Mouse (Mus musculus) neural tube, embryonic 13.5 days (tissue): ENCODE measurements around the gene Gm20878. TPM values are rescaled to one million over a fixed set of nuclear protein-coding genes. Genes with fewer than 3 reads are reported as not detected.
"Not testable (repeated sequence)": the region's sequence is repeated elsewhere in the genome, so short reads cannot be mapped to it uniquely, and the experiment has no call there.

Experiments used
- ATAC-seq: fragments of 200-750 bp; cut with Nextera tagmentation; 2 replicates; pipeline ENCODE4 v1.8.0; 2017; ENCODE audit warnings: low read depth, mild to moderate bottlenecking, moderate TSS enrichment, moderate library complexity
- H3K27ac ChIP-seq: fragments of 300-500 bp; sonication (generic); replicated peaks from 2 replicates; pipeline ENCODE4 v1.5.1; 2015; ENCODE audit warnings: moderate library complexity, mild to moderate bottlenecking, inconsistent platforms
- H3K27me3 ChIP-seq: fragments of 300-500 bp; sonication (generic); 2 replicates; pipeline ENCODE4 v1.6.1; 2015; ENCODE audit warnings: mild to moderate bottlenecking, inconsistent platforms
- H3K36me3 ChIP-seq: fragments of 300-500 bp; sonication (generic); 2 replicates; pipeline ENCODE4 v1.6.1; 2015; ENCODE audit warnings: mild to moderate bottlenecking, inconsistent platforms
- H3K4me1 ChIP-seq: fragments of 300-500 bp; sonication (generic); replicated peaks from 2 replicates; pipeline ENCODE4 v1.6.1; 2015; ENCODE audit warnings: inconsistent platforms
- H3K4me2 ChIP-seq: fragments of 300-500 bp; sonication (generic); 2 replicates; pipeline ENCODE4 v1.6.1; 2015; ENCODE audit warnings: inconsistent platforms, mild to moderate bottlenecking, moderate library complexity
- H3K4me3 ChIP-seq: fragments of 300-500 bp; sonication (generic); 2 replicates; pipeline ENCODE4 v1.5.1; 2015; ENCODE audit warnings: mild to moderate bottlenecking, inconsistent platforms
- H3K9ac ChIP-seq: fragments of 300-500 bp; sonication (generic); 2 replicates; pipeline ENCODE4 v1.6.1; 2015; ENCODE audit warnings: moderate library complexity, mild to moderate bottlenecking, inconsistent platforms
- H3K9me3 ChIP-seq: fragments of 300-500 bp; sonication (generic); 2 replicates; pipeline ENCODE4 v1.6.1; 2016; ENCODE audit warnings: inconsistent platforms
- WGBS: fragments of 180-500 bp; shearing (Covaris S2); methylation state at CpG from one replicate; pipeline ENCODE4 v1.1.7; 2015; 5-methylcytosine and 5-hydroxymethylcytosine counted together
- polyA plus RNA-seq: library from polyadenylated mRNA; unstranded; fragments of >200 nt; fragmentation: Nextera tagmentation; extraction: Ambion mirVana; gene quantifications from 2 replicates; pipeline ENCODE4 v1.2.1, GENCODE M21; 2015

Gene Gm20878
- polyA plus RNA-seq = 7.0 and 7.8 TPM in 2 replicates

DNA sequence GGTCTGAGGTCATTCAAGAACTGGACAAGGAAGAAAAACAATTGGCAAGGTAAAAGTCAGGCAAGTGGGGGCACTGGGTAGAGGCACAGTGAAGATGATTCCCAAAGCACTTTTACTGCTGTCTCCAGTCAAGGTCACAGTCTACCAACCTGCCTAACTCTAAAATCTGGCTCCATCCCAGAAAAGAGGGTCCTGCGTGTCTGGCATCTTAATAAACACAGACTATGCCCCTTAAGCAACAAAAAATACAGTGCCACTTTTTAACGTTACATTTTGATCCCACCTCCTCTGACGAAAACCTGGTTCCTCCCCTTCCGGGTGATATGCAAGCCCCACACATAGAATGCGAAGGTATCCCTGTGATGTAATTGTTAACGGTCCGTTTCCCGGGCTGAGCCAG is at the start of gene Gm20878:
Gm20878 (plus strand) TSS at position 301 of the 400 bp plus-strand sequence.
- not testable (repeated sequence) for H3K9me3 ChIP-seq, H3K4me3 ChIP-seq, H3K27me3 ChIP-seq, ATAC-seq, H3K36me3 ChIP-seq, H3K4me1 ChIP-seq, H3K9ac ChIP-seq, H3K4me2 ChIP-seq, H3K27ac ChIP-seq
- no CpG with 5 or more reads among the region's 8 CpGs for WGBS

- not testable (repeated sequence) for H3K4me3 ChIP-seq, H3K9me3 ChIP-seq, H3K27ac ChIP-seq, H3K4me2 ChIP-seq, H3K9ac ChIP-seq, H3K36me3 ChIP-seq, ATAC-seq, H3K4me1 ChIP-seq, H3K27me3 ChIP-seq
- no CpG with 5 or more reads among the region's 5 CpGs for WGBS
Measured at GRCm38 (mm10) chr4:41903310-41903709, 38.1 kb upstream of the Gm20878 start, which contains the start of gene Gm21541. Gene Gm21541, plus strand, starts transcription at chr4:41903610.

- not testable (repeated sequence) for H3K4me1 ChIP-seq, H3K9ac ChIP-seq, H3K27me3 ChIP-seq, H3K36me3 ChIP-seq, ATAC-seq, H3K4me3 ChIP-seq, H3K4me2 ChIP-seq, H3K9me3 ChIP-seq, H3K27ac ChIP-seq
- no CpG with 5 or more reads among the region's 1 CpGs for WGBS
Measured at GRCm38 (mm10) chr4:41965758-41966157, 24.4 kb downstream of the Gm20878 start, which contains the start of gene Fam205a4. Gene Fam205a4, plus strand, starts transcription at chr4:41966058.

Other genes starting within 250 kb of the Gm20878 start
- gene Cntfr, start 244.5 kb upstream of the Gm20878 start, polyA plus RNA-seq = 28.9 and 29.7 TPM in 2 replicates
- 53.6 and 60.2 TPM in 2 replicates for gene Il11ra1, start 241.6 kb upstream of the Gm20878 start, polyA plus RNA-seq
- 62.6 and 63.4 TPM in 2 replicates for gene Rpp25l, start 228.0 kb upstream of the Gm20878 start, polyA plus RNA-seq
- gene Dctn3, start 218.4 kb upstream of the Gm20878 start, polyA plus RNA-seq = 278 and 317 TPM in 2 replicates
- 1.6 and 2.2 TPM in 2 replicates for gene Arid3c, start 210.4 kb upstream of the Gm20878 start, polyA plus RNA-seq
- gene Galt, start 186.3 kb upstream of the Gm20878 start, polyA plus RNA-seq = 35.4 and 38.0 TPM in 2 replicates
- 75.1 and 75.2 TPM in 2 replicates for gene Sigmar1, start 185.4 kb upstream of the Gm20878 start, polyA plus RNA-seq
- gene Ccl27a, start 167.3 kb upstream of the Gm20878 start, polyA plus RNA-seq = 204 and 212 TPM in 2 replicates
- gene Gm21541, start 38.0 kb upstream of the Gm20878 start, polyA plus RNA-seq = not detected in 2 replicates
- 0.45 and 0.51 TPM in 2 replicates for gene Fam205a4, start 24.5 kb downstream of the Gm20878 start, polyA plus RNA-seq
- gene Gm21093, start 93.2 kb downstream of the Gm20878 start, polyA plus RNA-seq = not detected in 2 replicates
- not detected in 2 replicates for gene Gm3893, start 149.6 kb downstream of the Gm20878 start, polyA plus RNA-seq
- gene Gm13304, start 173.2 kb downstream of the Gm20878 start, polyA plus RNA-seq = not detected in 2 replicates
- 0.92 TPM in 1 of 2 replicates, not detected in the other for gene Gm13306, start 211.9 kb downstream of the Gm20878 start, polyA plus RNA-seq
- not detected in 2 replicates for gene Gm13305, start 227.0 kb downstream of the Gm20878 start, polyA plus RNA-seq